Mouse (Mus musculus): ENCODE measurements around the gene Myo6.

DNA sequence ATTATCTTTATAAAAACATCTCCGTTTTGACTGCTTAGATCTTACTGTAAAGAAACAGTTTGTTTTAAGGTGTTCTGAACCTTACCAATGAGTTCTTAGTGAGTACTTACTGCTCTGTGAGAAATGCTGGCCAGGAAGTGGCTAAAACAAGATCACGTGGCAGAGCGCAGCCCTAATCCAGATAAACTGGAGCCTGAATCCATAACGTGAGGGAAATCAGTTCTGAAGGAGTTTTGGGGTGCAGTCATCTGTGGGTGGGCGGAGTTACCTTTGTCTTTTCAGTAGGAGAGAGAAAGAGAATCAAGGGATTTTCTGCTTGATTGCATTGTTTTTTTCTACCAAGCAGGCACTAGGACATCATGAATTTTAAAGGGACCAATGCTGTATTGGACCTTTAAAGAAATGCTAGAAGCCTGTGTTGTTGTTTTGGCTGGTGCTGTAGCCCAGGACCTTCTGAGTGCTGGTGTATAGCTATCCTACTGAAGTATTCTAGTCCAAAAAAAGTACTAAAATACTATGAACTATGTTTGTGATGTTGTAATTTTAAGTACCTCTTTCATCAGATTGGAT is 23.6 kb downstream of the Myo6 start:
- no peak for TF ChIP-seq CTCF (IDR thresholded peaks at IDR 0.05; ENCODE audit: control insufficient read depth, insufficient read depth, low read length)
- TF ChIP-seq POLR2A (IDR thresholded peaks at IDR 0.05; ENCODE audit: borderline replicate concordance, control insufficient read depth, low read depth, low read length), result no peak
